Mouse (Mus musculus): Measurements from ENCODE around the gene Gm20517.
"Not testable (repeated sequence)": the region's sequence is repeated elsewhere in the genome, so short reads cannot be mapped to it uniquely, and the experiment has no call there.

The Gm20517 gene

GRCm38 (mm10) chr17:47628851-47629676 lies 17.7 kb downstream of the Gm20517 start:
- DNase-seq (ENCODE audit: low read depth), result peak; percentile 67

GRCm38 (mm10) chr17:47629717-47630677 lies 18.6 kb downstream of the Gm20517 start:
- no peak for DNase-seq (ENCODE audit: low read depth)

DNA sequence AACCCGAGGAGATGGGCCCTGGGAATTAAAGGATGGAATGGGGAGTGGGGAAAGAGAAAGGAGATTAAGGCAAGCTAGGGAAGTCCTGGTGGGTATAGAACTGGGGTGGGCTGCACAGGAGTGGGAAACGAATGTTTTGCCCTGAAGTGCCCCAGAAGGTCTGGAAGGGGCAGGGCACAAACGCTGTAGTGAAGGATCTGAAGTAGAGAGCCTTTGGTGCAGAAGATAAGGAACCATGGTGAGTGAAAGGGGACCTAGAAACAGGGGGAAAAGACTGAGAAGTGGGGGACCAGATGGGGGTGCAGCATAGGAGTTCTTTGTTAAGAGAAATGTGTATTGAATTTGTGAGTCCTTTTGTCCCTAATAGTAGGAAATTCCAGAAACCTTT lies 19.3 kb downstream of the Gm20517 start, which contains the start of gene Usp49:
Gene Usp49 (plus strand): TSS at position 13 of the 388 bp plus-strand sequence.
- DNase-seq (ENCODE audit: low read depth), result no peak

DNA sequence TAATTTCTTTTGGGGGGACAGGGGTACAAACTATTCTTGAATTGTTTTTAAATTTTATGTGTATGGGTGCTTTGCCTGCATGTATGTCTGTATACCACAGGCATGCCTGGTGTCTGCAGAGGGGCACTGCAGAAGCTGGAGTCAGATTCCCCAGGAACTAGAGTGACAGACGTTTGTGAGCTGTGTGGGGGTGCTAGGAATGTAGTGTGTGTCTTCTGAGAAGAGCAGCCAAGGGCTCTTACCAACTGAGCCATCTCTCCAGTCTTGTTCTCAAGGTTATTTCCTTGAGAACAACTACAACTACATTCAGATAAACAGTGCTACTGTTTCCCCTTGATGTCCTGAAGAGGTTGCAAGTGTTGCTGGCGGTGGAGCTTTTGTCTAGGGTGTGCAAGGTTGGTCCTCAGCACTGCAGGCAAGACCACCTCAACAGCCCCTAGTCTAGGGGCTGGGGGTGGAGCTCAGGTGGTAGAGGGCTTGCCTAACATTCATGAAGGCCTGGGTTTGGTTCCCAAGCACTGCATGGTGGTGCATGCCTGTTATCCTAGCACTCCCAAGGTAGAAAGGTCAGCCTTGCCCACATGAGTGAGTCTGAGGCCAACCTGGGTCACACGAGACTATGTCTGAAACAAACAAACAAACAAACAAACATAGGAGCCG lies 20.9 kb downstream of the Gm20517 start:
- no peak for DNase-seq (ENCODE audit: low read depth)

- no peak for DNase-seq (ENCODE audit: low read depth)
These were observed 22.8 kb downstream of the Gm20517 start for GRCm38 (mm10) chr17:47633999-47634770.

DNA sequence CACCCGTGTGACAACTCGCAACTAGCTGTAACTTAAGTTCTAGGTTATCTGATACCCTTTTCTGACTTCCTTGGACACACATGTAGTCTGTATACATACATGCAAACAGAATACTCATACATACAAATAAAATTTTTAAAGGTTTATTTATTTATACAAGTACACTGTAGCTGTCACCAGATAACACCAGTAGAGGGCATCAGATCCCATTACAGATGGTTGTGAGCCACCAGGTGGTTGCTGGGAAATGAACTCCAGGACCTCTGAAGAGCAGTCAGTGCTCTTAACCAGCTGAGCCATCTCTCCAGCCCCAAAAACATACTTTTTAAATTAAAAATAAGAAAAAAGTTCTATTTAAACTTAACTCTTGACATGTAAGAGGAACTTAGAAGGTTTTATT lies 31.6 kb downstream of the Gm20517 start:
- DNase-seq (ENCODE audit: low read depth), result no peak

- peak; percentile 41 for DNase-seq (ENCODE audit: low read depth)
These were observed 35.3 kb downstream of the Gm20517 start for GRCm38 (mm10) chr17:47646683-47647082.

DNA sequence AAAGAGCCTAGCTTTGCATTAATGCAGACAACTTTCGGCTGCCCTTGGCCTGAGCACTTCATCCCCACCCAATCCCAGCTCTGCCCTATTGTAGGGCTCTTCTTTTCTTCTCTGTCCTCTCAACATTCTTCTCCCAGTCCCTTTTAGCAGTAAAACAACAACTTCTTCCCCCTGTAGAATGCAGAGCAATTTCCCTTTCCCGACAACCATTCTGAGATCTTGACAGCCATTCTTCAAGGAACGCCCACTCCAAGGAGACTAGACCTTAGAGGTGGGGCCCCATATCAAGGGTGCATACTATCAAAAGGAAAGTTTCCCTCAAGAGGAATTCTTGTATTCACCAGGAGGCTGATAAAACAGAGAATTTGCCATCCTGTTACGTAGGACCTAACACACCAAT lies 37.6 kb downstream of the Gm20517 start:
- DNase-seq (ENCODE audit: low read depth), result no peak

DNA sequence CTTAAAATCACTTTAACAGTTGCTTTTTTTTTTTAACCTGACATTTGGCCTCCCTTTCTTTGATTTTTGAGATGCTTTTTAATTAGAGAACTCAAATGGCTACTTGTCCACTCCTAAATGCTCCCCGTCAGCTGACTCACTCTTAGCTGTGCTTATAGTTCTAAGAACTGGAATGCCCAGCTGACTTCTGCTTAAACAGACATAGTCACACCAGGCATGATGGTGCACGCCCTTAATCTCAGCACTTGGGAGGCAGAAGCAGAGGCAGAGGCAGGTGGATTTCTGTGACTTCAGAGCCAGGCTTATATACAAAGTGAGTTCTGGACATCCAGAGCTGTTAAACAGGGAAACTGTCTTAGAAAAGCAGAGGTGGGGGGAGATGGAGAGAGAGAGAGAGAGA lies 40.6 kb downstream of the Gm20517 start:
- DNase-seq (ENCODE audit: low read depth), result no peak

DNA sequence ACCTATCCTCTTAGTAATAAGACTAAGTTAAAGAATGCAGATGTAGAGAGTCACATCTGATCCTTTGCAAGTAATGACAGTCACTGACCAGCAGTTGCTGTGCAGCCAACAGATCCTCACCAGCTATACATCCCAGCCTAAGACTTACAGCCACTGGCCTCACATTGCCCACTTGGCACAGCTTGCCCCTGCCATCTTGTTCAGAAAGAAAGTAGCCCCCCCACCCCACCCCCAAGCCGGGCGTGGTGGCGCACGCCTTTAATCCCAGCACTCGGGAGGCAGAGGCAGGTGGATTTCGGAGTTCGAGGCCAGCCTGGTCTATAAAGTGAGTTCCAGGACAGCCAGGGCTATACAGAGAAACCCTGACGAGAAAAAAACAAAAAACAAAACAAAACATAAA lies 43.0 kb downstream of the Gm20517 start:
- DNase-seq (ENCODE audit: low read depth), result not testable (repeated sequence)

DNA sequence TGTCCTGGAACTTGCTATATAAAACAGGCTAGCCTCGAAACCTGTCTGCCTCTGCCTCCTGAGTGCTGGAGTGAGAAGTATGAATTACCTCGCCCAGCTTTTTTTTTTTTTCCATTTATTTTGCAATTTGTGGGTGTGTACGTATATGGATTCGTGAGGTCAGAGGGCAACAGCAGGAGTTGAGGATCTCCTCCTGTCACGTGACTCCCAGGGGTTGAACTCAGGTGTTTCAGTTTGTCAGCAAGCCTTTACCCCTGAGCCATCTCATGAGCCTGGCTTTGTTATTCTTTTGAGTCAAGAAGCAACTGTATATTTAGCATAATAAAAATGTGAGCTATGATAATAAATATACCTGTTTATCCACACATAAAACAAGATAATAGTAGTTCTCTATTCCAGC lies 44.3 kb downstream of the Gm20517 start:
- DNase-seq (ENCODE audit: low read depth), result no peak

GRCm38 (mm10) chr17:47657901-47658300 lies 46.5 kb downstream of the Gm20517 start:
- no peak for DNase-seq (ENCODE audit: low read depth)

DNA sequence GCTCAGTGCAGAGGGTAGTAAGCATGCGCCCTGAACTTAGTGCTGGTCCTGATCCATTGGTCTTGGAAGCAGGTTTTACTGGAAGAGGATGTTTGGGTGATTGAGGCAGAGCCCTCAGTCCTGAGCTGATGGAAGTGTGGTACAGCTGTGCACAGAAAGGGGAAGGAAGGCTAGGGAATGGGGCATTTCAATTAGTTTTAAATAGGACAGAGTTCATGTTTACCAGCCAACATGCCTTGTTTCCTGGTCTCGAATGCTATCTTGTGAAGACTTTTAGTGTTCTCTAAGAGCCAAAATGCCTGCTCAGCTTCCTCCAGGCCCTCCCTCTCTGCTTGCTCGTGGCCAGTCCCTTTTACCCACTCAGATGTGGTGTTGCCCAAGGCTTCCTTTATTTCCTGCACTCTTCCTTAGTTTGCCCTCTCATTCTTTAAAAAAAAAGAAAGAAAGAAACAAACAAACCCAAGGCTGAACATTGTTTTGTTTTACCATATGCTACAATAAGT lies 47.4 kb downstream of the Gm20517 start:
- no peak for DNase-seq (ENCODE audit: low read depth)

DNA sequence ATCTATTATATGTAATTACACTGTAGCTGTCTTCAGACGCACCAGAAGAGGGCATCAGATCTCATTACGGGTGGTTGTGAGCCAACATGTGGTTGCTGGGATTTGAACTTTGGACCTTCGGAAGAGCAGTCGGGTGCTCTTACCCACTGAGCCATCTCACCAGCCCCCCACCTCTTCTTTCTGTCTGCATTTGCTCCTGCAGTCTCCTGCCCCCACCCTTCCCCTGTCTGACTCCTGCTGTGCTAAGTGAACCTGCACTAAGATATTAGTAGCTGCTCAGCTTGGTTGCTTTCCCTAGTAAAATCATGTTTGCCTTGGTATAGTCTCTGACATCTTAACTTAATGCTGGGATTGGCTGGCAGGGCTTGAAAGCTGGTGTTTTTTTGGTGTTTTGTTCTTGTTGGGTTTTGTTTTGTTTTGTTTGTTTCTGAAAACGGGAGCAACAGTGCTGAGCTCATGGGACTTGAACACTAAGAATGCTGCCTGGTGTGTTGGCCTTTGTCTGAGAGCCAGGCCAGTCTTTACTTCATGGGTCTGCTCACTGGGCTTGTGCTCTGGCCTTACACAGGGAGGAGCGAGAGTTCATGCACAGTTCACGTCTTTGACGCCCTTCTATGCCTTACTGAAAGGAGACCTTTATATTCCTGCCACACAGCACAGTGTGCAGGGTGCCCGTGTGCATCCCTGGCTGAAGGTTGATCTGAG lies 51.8 kb downstream of the Gm20517 start:
- DNase-seq (ENCODE audit: low read depth), result no peak

GRCm38 (mm10) chr17:47664474-47664873 lies 53.1 kb downstream of the Gm20517 start:
- no peak for DNase-seq (ENCODE audit: low read depth)

- DNase-seq (ENCODE audit: low read depth), result no peak
These were observed 57.8 kb downstream of the Gm20517 start for GRCm38 (mm10) chr17:47669166-47669565.

- DNase-seq (ENCODE audit: low read depth), result no peak
These were observed 60.6 kb downstream of the Gm20517 start for GRCm38 (mm10) chr17:47671988-47672310.

DNA sequence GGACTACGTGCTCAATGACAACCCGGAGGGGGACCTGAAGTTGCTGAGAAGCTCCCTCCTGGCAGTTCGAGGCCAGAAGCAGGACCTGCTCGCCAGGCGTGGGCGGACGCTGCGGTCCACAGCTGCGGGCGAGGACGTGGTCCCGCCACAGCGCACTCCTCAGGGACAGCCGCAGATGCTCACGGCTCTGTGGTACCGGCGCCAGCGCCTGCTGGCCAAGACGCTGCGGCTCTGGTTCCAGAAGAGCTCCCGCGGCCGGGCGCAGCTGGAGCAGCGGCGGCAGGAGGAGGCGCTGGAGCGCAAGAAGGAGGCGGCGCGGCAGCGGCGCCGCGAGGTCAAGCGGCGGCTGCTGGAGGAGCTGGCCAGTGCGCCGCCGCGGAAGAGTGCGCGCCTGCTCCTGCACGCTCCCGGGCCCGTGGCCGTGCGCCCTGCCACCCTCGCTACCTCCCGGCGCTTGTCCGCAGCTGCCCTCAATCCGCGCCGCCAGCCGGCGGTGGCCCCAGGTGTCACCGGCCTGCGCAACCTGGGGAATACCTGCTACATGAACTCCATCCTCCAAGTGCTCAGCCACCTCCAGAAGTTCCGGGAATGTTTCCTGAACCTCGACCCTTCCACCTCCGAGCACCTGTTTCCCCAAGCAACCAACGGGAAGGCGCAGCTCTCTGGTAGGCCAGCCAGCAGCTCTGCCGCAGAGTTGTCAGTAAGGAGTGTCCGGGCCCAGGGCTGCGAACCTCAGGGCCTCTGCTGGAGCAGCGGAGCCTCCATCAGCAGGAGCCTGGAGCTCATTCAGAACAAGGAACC lies 61.1 kb downstream of the Gm20517 start:
- no peak for DNase-seq (ENCODE audit: low read depth)

DNA sequence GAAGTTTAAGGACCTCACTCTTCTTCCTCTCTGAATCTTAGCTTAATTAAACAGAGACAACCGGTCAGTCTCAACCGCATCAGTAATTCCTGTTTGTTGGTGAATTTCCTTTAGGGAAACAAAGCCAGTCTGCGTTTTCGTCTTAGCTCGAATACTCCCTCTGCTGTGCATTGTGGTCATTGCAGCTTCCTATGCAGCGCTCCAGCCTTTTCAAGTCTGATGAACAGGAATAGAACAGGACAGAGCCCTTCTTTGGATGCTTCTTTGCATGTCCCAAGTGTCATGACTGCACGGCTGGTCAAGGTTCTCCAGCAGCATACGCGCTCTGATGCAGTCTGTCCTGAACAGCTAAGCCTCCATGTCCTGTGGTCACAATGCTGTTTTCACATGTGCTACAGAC lies 65.2 kb downstream of the Gm20517 start:
- peak; percentile 51 for DNase-seq (ENCODE audit: low read depth)

DNA sequence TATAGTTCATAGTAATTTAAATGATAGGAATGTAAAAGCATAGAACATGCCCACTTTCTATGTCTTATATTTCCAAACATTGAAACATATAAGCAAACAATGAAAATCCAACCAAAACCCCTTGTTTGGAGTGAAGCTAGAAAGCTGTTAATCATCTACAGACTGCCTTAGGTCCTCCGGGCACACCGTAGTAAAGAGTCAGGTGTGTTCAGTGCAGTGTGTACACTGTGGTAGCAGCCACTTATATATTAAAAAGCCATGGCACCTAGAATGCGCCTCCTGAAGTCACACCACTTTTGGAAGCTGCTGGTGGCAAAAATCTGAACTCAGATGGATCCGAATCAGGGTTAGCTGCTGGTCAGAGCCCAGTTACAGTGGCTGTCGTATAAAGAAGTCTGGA lies 66.8 kb downstream of the Gm20517 start:
- no peak for DNase-seq (ENCODE audit: low read depth)

All from fibroblast of lung, adult 2 months (primary cell).